Mouse (Mus musculus) CD8-positive naive resting alpha-beta T cell, adult 2 months (primary cell): ENCODE measurements at regions not wholly inside any gene's neighbourhood (a gene's known extent, or its start where the extent isn't known, plus 50 kb on each side); places are given as distances from the start of the nearest gene placed in this dataset.

Source experiments
- DNase-seq, 2 experiments: peaks; one replicate each; pipeline ENCODE4 v3.0.0; 2022; ENCODE audit warnings: low read depth in 2 of 2, low spot score in 2 of 2

DNA sequence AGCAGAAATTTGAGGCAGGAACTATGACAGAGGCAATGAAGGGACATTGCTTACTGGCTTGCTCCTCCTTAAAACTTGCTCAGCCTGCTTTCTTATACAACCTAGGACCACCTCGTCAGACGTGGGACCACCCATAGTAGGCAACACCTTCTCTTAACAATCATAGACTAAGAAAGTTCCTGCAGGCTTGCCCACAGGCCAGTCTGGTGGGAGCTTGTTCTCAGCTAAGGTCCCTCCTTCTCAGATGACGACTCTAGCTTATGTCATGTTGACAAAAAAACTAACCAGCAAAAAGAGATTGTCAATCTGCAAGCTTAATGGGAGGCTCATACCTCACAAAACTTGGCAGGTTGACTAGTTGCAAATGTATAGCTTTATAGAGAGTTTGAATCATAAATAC is 56.5 kb upstream of the Lsm6 start:
- DNase-seq = no peak

DNA sequence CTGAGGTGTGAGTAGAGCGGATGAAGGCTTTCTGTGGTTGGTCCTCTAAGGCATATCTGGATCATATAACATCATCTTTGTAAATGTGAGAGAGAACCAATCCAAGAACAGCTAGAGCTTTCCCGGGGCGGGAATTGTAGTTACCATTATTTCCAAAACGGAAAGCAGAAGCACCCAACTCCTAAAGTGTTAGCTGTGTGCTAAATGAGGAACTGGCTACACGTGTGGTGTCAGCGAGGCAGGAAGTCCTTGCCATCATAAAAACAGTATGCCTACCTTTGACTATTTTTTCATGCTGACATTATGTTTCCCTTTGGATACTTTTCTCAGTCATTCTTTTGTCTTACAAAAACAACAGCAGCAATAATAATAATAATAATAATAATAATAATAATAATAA is 68.8 kb upstream of the Lsm6 start:
- DNase-seq = no peak

DNA sequence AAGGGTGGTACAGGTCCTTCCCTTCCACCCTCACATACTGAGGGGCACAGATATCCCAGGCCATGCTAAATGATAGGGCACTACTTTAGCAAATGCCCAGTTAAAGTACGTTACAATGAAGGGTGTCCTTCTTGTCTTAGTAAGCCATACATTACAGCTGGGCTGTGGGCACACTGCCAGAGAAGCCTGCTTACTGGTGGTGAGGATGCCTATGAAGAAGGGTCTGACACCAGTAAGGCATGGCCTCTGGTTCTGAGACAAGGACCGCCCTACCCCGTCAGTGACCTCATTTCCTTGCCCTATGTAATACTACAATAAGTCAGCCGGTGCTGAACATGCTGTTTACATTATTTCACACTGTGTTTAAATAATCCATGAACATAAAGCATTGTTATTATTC is 69.6 kb upstream of the Lsm6 start:
- no peak for DNase-seq

DNA sequence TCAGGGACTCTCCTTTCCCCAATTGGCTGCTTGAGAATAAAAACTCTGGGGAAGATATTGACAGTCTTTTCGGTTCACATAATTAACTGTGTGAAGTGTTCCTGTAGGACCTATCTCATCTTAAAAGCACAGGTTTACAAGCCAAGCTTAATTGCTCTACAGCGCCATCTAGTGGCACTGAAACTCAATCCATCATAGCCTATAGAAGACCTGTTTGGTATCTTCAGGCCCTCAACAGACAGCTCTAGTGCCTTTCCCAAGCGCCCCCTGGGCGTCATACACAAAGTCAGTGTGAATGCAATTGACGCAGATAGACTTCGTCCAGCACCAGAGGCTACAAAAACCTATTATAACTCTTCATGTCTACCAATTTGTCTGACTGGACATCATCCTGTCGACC is 78.9 kb upstream of the Lsm6 start:
- peak; percentile 33 to 53 for DNase-seq

DNA sequence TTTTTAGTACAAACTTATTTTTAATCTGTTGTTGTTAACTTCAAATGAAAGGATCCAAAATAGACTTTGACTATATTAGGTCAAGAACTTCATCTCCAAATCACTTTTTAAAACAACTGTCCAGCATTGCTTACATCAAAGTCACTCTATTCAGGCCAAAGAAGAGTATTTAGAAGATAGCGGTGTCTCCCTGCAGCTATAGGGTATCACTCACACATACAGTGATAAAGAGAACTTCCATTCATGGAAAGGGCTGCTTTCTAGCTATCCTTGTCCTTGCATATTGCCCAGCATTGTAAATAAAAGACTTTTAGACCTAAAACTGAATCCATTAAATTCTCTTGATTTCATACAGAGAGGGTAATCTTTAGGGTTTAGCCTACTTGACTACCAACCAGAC is 82.1 kb upstream of the Lsm6 start:
- DNase-seq = no peak

DNA sequence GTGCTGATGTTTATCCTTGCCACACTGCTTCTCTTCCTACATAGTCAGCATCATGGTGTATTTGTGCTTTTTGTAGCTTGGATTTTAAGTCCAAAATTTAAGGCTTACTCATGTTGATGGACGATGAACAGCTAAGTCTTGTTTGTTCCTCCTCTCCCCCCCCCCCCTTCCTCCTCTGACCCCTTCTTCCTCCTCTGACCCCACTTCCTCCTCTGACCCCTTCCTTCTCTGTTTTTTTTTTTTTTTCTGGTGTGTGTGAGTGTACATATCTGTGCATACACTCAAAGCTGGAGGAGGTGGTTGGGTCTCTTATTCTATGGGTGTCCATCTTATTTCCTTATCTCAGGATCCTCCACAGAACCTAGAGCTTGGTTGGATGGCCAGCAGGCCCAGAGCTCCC is 87.0 kb upstream of the Lsm6 start:
- DNase-seq = no peak

DNA sequence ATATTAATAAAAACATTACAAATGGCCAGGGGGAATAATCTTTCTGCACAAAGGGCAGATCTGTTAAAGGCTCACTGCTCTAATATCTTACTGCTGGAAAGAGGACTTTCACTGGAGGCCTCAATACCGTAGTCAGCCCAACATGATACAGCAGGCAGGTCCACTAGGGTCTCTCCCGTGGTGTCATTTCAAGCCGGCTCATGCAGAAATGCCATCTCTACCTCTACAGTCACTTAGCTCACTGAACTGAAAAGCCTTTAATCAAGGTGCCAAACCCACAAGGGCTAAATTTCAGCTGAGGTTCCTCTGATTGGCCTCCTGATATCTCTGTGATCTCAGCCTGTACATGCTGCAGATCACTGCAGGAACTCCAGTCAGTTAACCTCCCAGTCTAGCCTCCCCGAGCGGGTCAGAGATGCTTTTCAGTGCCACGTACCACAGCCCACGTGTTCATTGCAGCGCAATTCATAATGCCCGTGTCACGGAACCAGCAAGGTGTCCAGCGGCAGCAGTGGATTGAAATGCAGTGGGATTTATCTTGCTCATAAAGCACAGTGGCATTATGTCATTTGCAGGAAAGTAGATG is 90.4 kb upstream of the Lsm6 start:
- DNase-seq = no peak

DNA sequence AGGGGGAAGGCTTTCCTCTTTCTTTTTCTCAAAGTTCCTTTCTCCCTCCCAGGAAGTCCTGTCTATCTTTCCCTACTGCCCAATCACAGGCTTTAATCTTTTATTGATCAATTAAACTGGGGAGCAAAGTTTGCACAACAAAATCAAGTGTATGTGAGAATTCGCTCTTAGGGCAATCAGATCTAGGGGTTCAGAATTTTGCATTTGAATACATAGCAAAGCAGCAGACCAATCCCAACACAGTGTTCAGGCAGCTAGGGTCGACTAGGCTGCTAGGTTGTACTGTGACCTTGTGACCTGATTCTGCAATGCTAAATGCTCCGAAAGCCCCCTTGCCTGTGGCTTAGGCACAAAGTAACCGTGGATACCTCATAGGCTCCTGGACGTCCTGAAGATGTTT is 91.5 kb upstream of the Lsm6 start:
- no peak for DNase-seq

DNA sequence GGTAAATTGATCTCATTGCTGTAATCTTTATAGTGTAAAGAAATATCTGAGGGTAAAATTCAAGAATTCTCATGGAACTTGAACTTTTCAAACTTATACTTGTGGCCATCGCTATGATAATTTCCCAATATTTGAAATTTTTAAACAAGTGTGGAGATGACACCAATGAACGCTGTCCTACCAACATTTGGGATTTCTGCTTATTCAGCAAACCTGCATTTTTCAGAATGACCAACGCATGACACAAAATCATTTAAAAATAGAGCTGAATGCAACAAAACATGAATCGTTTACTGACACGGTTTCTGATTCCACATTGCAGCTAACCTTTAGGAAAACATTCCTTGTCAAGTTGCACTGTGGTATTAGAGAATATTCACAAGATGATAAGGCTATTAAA is 92.9 kb upstream of the Lsm6 start:
- DNase-seq = no peak

DNA sequence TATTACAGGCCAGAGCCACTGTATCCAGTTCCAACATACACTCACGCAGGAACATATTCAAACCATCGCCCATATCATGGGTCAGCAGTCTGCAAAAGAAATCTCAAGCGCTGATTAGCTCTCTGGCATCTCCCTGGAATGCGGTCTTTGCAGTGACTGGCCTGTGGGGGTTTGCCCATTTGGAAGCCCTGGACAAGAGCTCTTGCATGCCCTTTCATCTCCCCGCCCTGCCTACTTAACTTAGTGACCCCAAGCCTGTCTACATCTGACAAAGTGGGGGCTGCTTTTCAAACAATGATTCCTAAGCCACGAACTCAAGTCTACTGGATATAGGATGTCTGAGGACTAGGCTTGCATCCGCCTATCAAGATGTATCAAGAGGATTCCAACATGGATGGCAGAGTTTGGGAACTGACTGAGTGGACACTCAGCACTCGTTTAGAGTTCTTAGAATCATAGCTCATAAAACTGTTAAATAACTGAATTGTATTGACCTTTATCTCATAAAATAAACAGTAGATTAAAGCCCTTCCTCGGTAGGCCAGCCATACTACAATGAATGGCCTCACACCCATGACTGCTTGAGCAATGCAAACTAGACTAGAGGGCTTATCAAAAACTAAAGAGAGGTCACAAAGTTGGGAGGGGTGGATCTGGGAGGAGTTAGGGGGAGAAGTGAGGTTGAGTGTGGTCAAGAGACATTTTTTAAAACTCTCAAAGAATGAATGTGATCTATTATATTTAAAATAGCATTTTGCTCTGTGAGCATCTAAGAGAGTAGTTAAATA is 97.4 kb upstream of the Zfp827 start:
- no peak for DNase-seq

DNA sequence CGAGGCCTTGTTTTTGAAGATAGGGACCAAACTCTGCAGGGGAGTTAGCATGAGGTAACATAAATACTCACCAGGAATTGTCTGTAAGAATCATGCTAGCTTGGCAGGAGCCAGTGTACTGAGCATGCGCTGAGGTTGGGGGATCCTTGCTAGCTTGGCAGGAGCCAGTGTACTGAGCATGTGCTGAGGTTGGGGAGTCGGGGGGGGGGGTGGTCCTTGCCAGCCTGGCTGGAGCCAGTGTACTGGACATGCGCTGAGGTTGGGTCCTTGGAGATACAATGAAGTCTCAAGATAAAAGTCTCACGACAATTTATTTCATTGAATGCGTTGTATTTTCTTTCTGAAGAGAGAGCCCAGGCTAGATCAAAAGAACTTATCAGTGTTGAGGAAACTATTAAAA is 96.2 kb upstream of the Zfp827 start:
- no peak for DNase-seq

DNA sequence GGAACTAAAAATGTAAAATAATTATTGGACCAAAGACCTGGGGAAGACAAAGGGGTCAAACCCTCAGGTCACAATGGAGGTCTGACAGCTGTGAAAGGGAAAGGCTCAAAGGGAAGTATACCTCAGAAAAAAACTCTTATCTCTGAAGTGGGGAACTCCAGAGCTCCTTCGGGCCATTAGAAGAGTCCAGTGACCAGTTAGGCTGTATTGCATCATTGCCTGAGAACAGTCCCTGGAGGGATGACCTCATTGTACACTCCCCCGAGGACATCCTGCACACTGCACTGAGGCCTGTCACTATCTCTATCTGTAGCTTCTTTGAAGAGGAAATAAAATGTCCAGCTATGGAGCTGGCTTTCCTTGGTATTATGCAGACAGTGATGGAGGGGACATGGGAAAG is 88.2 kb upstream of the Zfp827 start:
- DNase-seq = no peak

DNA sequence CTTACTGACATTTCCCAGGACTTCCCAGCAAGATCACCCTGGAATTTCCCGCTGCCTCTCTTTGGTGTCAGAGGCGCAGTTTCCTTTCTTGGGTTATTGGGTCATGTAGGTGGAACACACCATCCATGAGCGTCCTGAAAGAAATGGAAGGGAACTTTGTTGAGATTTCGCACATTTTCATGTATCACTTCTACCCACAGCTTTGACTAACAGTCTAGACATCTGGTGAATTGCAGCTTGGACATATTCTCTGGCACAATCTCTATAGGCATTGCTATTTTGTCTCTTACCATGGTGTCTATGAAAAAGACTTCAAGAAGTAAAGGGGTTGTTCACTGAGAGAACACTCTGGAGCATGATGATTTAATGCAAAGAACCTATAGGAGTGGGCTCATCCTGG is 86.7 kb upstream of the Zfp827 start:
- no peak for DNase-seq

DNA sequence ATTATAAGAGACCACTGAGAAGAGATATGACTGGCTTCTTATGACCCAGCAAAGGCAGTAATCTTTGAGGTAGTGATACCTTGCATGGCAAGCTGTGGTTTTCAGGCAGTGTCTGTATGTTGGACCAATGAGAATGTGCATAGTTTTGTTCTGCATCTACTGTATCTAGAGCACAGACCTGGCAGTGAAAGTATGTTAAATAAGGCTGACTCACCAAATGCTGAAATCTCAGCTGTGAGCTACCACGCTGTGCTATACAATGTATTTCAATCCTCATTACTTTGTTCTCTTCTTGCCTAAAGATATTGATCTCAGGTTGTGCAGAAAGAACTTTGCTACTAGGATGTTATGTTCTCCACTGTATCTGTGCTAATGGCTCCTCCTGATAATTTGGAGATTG is 83.9 kb upstream of the Zfp827 start:
- no peak for DNase-seq

DNA sequence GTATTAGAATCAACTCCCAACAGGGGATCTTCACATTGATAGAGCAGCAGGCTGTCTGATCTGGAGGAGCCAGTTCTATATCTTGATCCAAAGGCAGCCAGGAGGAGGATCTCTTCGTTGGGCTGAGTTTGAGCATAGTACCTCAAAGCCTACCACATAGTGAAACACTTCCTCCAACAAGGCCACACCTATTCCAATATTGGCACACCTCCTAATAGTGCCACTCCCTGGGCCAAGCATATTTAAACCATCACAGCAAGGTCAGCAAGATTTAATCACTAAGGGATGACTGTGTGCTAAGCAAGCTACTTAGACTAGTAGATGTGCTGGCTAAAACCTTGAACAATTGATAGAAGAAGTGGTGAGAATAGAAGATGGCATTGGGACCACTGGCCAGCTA is 82.6 kb upstream of the Zfp827 start:
- DNase-seq = no peak

DNA sequence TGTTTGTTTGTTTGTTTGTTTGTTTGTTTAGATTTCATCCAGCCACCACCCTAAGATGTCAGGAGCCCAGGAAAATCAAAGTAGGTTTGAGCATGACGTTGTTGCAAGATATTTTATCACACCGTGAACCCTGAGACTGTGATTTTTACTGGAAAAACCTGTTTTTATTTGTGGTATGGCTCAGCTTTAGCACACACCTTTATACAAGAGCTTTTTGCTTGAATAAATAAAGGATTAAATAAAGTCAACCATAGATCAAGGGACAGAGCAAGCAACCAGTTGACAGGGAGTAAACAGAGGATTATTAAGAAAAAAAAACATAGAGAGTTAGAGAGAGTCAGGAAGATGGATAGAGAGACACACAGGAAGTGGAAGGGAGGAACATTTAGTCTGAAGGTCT is 82.2 kb upstream of the Zfp827 start:
- DNase-seq = no peak

DNA sequence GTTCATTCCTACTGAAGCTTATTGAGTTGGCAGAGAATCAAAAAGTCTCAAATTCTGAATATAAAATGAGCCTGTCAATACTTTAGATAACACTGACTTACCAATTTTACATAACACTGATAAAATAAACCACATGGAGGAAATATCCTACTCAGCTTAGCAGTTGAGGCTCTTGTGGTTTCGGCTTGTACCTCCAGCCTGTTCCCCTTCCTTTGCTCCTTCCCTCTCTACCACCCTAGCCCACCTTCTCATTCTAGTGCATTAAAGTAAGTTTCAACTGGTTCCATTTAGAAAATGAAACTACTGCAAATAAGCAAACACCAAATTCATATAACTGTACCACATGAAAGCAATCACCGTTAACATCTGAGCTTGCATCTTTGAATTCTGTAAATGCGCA is 53.2 kb upstream of the Zfp827 start:
- DNase-seq = no peak
